12 mouse cellular contexts compared by ENCODE assay signal in the genomic region with DNA sequence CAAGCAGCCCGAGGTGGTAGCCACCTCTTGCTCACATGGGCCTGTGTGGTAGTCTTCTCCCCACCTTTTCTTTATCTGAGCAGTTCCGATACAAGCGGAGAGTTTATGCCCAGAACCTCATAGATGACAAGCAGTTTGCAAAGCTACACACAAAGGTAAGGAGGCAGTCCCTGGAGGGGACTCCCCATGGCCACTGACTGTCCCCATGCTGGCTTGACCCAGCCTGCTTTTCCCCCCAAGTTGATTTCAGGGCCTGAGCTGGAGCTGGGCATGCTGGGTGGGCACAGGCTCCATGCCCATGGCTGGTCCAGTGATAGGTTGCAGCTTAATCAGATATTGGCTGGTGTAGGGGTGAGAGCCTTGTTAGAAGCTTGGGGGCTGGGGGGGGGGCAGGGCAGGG. TPM values are rescaled to one million over a fixed set of nuclear protein-coding genes. Genes with fewer than 3 reads are reported as not detected.
DNase-seq lines count a peak whose midpoint lies in the region; ATAC-seq and TF ChIP-seq lines count a peak whose summit lies in the region.
"Had no signal": no experiment of that assay in that cellular context is flagged by ENCODE, and none has a peak within 500 bp of the region (broad histone marks: within the 10 kb centered on the region; RNA-seq: fewer than 3 reads in every experiment).

No protein-coding gene starts in this region.

- ATAC-seq in hindbrain, embryonic 14.5 days (ENCODE audit: low FRiP score), result no peak
- ATAC-seq in hindbrain, embryonic 12.5 days (ENCODE audit: low FRiP score), result no peak
- no peak for ATAC-seq in lung, postnatal 0 days
- ATAC-seq in midbrain, embryonic 15.5 days (replicated peaks), result no peak

- H3K9ac ChIP-seq in hindbrain, embryonic 14.5 days, result no peak overlapping the region
- no peak overlapping the region for H3K9ac ChIP-seq in hindbrain, embryonic 12.5 days
- no peak overlapping the region for H3K9ac ChIP-seq in lung, postnatal 0 days (replicated peaks; ENCODE audit: low read depth)
- H3K9ac ChIP-seq in midbrain, embryonic 15.5 days, result no peak overlapping the region

- H3K27me3 ChIP-seq in hindbrain, embryonic 14.5 days (ENCODE audit: control insufficient read depth, insufficient read depth, low read length), result no peaks in the 10 kb centered on the region
- peaks cover 24% of the 10 kb centered on the region for H3K27me3 ChIP-seq in hindbrain, embryonic 12.5 days
- peaks cover 8% of the 10 kb centered on the region; the same call in 1 of the 2 replicates for H3K27me3 ChIP-seq in lung, postnatal 0 days (replicated peaks; ENCODE audit: insufficient read depth, low read length)
- H3K27me3 ChIP-seq in midbrain, embryonic 15.5 days (replicated peaks), result peaks cover 10% of the 10 kb centered on the region

- WGBS in hindbrain, embryonic 14.5 days, result 88% methylated on average over 3 of the region's 3 CpGs
- 87% methylated on average over 3 of the region's 3 CpGs for WGBS in hindbrain, embryonic 12.5 days
- 94% methylated on average over 3 of the region's 3 CpGs for WGBS in lung, postnatal 0 days
- 86% methylated on average over 3 of the region's 3 CpGs for WGBS in midbrain, embryonic 15.5 days

- peaks cover 27% of the 10 kb centered on the region for H3K36me3 ChIP-seq in hindbrain, embryonic 14.5 days (replicated peaks; ENCODE audit: control insufficient read depth, insufficient read depth)
- H3K36me3 ChIP-seq in hindbrain, embryonic 12.5 days, result peaks cover 27% of the 10 kb centered on the region; the same call in 1 of the 2 replicates
- peaks cover 4% of the 10 kb centered on the region; the same call in 1 of the 2 replicates for H3K36me3 ChIP-seq in lung, postnatal 0 days (ENCODE audit: insufficient read depth, low read length)
- no peaks in the 10 kb centered on the region for H3K36me3 ChIP-seq in midbrain, embryonic 15.5 days (replicated peaks)

- peak overlapping the region; percentile 88; the same call in 1 of the 2 replicates for H3K4me3 ChIP-seq in hindbrain, embryonic 14.5 days (replicated peaks; ENCODE audit: low read length)
- H3K4me3 ChIP-seq in hindbrain, embryonic 12.5 days, result no peak overlapping the region
- H3K4me3 ChIP-seq in lung, postnatal 0 days (ENCODE audit: low read depth, low read length), result no peak overlapping the region
- no peak overlapping the region for H3K4me3 ChIP-seq in midbrain, embryonic 15.5 days

- H3K9me3 ChIP-seq in hindbrain, embryonic 14.5 days (ENCODE audit: control insufficient read depth, low read length), result no peaks in the 10 kb centered on the region
- H3K9me3 ChIP-seq in hindbrain, embryonic 12.5 days (replicated peaks), result no peaks in the 10 kb centered on the region
- H3K9me3 ChIP-seq in lung, postnatal 0 days (ENCODE audit: low read length), result no peaks in the 10 kb centered on the region
- no peaks in the 10 kb centered on the region for H3K9me3 ChIP-seq in midbrain, embryonic 15.5 days

- H3K4me1 ChIP-seq in hindbrain, embryonic 14.5 days (replicated peaks; ENCODE audit: control insufficient read depth, insufficient read depth, low read length), result peaks cover 27% of the 10 kb centered on the region
- peaks cover 31% of the 10 kb centered on the region for H3K4me1 ChIP-seq in hindbrain, embryonic 12.5 days
- no peaks in the 10 kb centered on the region for H3K4me1 ChIP-seq in lung, postnatal 0 days (ENCODE audit: insufficient read depth, low read depth, low read length)
- peaks cover 20% of the 10 kb centered on the region for H3K4me1 ChIP-seq in midbrain, embryonic 15.5 days

- TF ChIP-seq CTCF in lung, postnatal 0 days (IDR thresholded peaks at IDR 0.05), result no peak

- TF ChIP-seq EP300 in lung, postnatal 0 days (IDR thresholded peaks at IDR 0.05), result no peak

- DNase-seq in cerebellum, adult 11-12 months, result peak; percentile 27
- DNase-seq in cerebellum, postnatal 4 days (ENCODE audit: low spot score in 2 of 2), result no peak
- DNase-seq in hindbrain, embryonic 14.5 days (ENCODE audit: low spot score), result no peak
- no peak for DNase-seq in lung, postnatal 0 days (ENCODE audit: low spot score)
- DNase-seq in lung, postnatal 4 days, result no peak
- DNase-seq in frontal cortex, postnatal 36 days (ENCODE audit: low spot score in 2 of 2), result no peak
- DNase-seq: adrenal gland, adult 2 months; cerebellum, postnatal 10 days; kidney, postnatal 25 days; thymus, adult 2 months had no signal

- no peak overlapping the region for H3K27ac ChIP-seq in hindbrain, embryonic 14.5 days
- H3K27ac ChIP-seq in hindbrain, embryonic 12.5 days, result no peak overlapping the region
- no peak overlapping the region for H3K27ac ChIP-seq in lung, postnatal 0 days (ENCODE audit: low read length)
- H3K27ac ChIP-seq in midbrain, embryonic 15.5 days, result no peak overlapping the region

- peak overlapping the region; percentile 91 for H3K4me2 ChIP-seq in hindbrain, embryonic 14.5 days (replicated peaks)
- H3K4me2 ChIP-seq in hindbrain, embryonic 12.5 days (replicated peaks), result no peak overlapping the region
- H3K4me2 ChIP-seq in lung, postnatal 0 days (replicated peaks; ENCODE audit: low read depth, low read length), result peak overlapping the region; percentile 94; the same call in 1 of the 2 replicates
- peak overlapping the region; percentile 87; the same call in 1 of the 2 replicates for H3K4me2 ChIP-seq in midbrain, embryonic 15.5 days

RNA-seq across cellular contexts. Expression of a gene that starts 1.9 kb away (rescaled TPM):
- 8.6 and 9.6 TPM in 2 replicates for polyA plus RNA-seq in hindbrain, embryonic 14.5 days (2014; fragmentation: Nextera tagmentation; extraction: Ambion mirVana)
- polyA plus RNA-seq in hindbrain, embryonic 12.5 days (2016; fragmentation: Nextera tagmentation; extraction: Ambion mirVana), result 7.5 and 8.1 TPM in 2 replicates
- polyA plus RNA-seq in lung, postnatal 0 days (2015; fragmentation: Nextera tagmentation; extraction: Ambion mirVana), result 1.8 and 2.2 TPM in 2 replicates
- 16.0 and 16.9 TPM in 2 replicates for polyA plus RNA-seq in midbrain, embryonic 15.5 days (2015; fragmentation: Nextera tagmentation; extraction: Ambion mirVana)

RNA-seq across cellular contexts. Expression of a gene that starts 24.1 kb away (rescaled TPM):
- polyA plus RNA-seq in hindbrain, embryonic 14.5 days (2014; fragmentation: Nextera tagmentation; extraction: Ambion mirVana), result 20.7 and 22.3 TPM in 2 replicates
- 19.5 and 19.8 TPM in 2 replicates for polyA plus RNA-seq in hindbrain, embryonic 12.5 days (2016; fragmentation: Nextera tagmentation; extraction: Ambion mirVana)
- polyA plus RNA-seq in lung, postnatal 0 days (2015; fragmentation: Nextera tagmentation; extraction: Ambion mirVana), result 22.4 and 23.3 TPM in 2 replicates
- 31.9 and 32.3 TPM in 2 replicates for polyA plus RNA-seq in midbrain, embryonic 15.5 days (2015; fragmentation: Nextera tagmentation; extraction: Ambion mirVana)

RNA-seq across cellular contexts. Expression of a gene that starts 47.6 kb away (rescaled TPM):
- polyA plus RNA-seq in hindbrain, embryonic 14.5 days (2014; fragmentation: Nextera tagmentation; extraction: Ambion mirVana), result 62.8 and 66.3 TPM in 2 replicates
- polyA plus RNA-seq in hindbrain, embryonic 12.5 days (2016; fragmentation: Nextera tagmentation; extraction: Ambion mirVana), result 53.3 and 56.7 TPM in 2 replicates
- 0.06 and 0.14 TPM in 2 replicates for polyA plus RNA-seq in lung, postnatal 0 days (2015; fragmentation: Nextera tagmentation; extraction: Ambion mirVana)
- 84.8 and 88.5 TPM in 2 replicates for polyA plus RNA-seq in midbrain, embryonic 15.5 days (2015; fragmentation: Nextera tagmentation; extraction: Ambion mirVana)

Comparison
In these comparisons a context has a peak if more than half of its experiments do, and no peak if none do; other contexts are left out.
1. RNA of a gene that starts 47.6 kb away (polyA plus RNA-seq): 84.8 to 88.5 TPM in midbrain, embryonic 15.5 days, 62.8 to 66.3 TPM in hindbrain, embryonic 14.5 days and 53.3 to 56.7 TPM in hindbrain, embryonic 12.5 days; 0.06 to 0.14 TPM in lung, postnatal 0 days; every median in the first group is over 10 times any median in the second.